Mouse (Mus musculus): Measurements from ENCODE around the gene Pold3. TPM values are rescaled to one million over a fixed set of nuclear protein-coding genes. Genes with fewer than 3 reads are reported as not detected.

The Pold3 gene
- total and polyA plus RNA-seq, 2 experiments from 2014 or later = 14.6 to 21.0 TPM

- Histone ChIP-seq H3K27me3 (ENCODE audit: control insufficient read depth, insufficient read depth, low read length) (no peaks in the 10 kb centered on the region), H3K4me3 (ENCODE audit: low read depth, low read length) (peak within 1 kb of the TSS; percentile 60), H3K9me3 (replicated peaks; ENCODE audit: control insufficient read depth, low read length) (no peaks in the 10 kb centered on the region), H3K4me1 (ENCODE audit: control insufficient read depth, insufficient read depth) (no peaks in the 10 kb centered on the region), H3K27ac (ENCODE audit: low read depth) (peak within 1 kb of the TSS; percentile 90), H3K36me3 (replicated peaks; ENCODE audit: control insufficient read depth, insufficient read depth, low read length) (no peaks in the 10 kb centered on the region), H3K9ac (replicated peaks; ENCODE audit: low read depth, low read length) (peak within 1 kb of the TSS; percentile 55), H3K4me2 (ENCODE audit: low read depth, low read length) (peak within 1 kb of the TSS; percentile 74)
- under 1% methylated on average over 76 of the region's 78 CpGs for WGBS
- peak; percentile 98 for ATAC-seq (ENCODE audit: insufficient read depth, low read depth)
- TF ChIP-seq CTCF (IDR thresholded peaks at IDR 0.05; ENCODE audit: low read depth) (peak; percentile 27; the same call in 1 of the 2 replicates), EP300 (IDR thresholded peaks at IDR 0.05; ENCODE audit: low read depth) (no peak)
- peak; percentile 89 for DNase-seq (ENCODE audit: low spot score)
Observed at GRCm38 (mm10) chr7:100159105-100159841, 37.9 kb upstream of the Pold3 start, which contains the start of gene Lipt2. Lipt2 (plus strand) TSS chr7:100159277.

- WGBS = 71% methylated on average over 4 of the region's 4 CpGs
- ATAC-seq (ENCODE audit: insufficient read depth, low read depth) (no peak), DNase-seq (ENCODE audit: low spot score) (no peak)
- H3K9ac ChIP-seq (replicated peaks; ENCODE audit: low read depth, low read length) = no peak overlapping the region
- H3K4me3 ChIP-seq (ENCODE audit: low read depth, low read length) = no peak overlapping the region
- H3K4me1 ChIP-seq (ENCODE audit: control insufficient read depth, insufficient read depth) = no peaks in the 10 kb centered on the region
- H3K27me3 ChIP-seq (ENCODE audit: control insufficient read depth, insufficient read depth, low read length) = no peaks in the 10 kb centered on the region
- no peaks in the 10 kb centered on the region for H3K36me3 ChIP-seq (replicated peaks; ENCODE audit: control insufficient read depth, insufficient read depth, low read length)
- TF ChIP-seq CTCF (IDR thresholded peaks at IDR 0.05; ENCODE audit: low read depth) = no peak
- TF ChIP-seq EP300 (IDR thresholded peaks at IDR 0.05; ENCODE audit: low read depth) = no peak
- H3K4me2 ChIP-seq (ENCODE audit: low read depth, low read length) = no peak overlapping the region
- H3K9me3 ChIP-seq (replicated peaks; ENCODE audit: control insufficient read depth, low read length) = no peaks in the 10 kb centered on the region
- no peak overlapping the region for H3K27ac ChIP-seq (ENCODE audit: low read depth)
Observed at GRCm38 (mm10) chr7:100157669-100158068, 36.3 kb upstream of the Pold3 start.

GRCm38 (mm10) chr7:100150626-100151025 lies 29.3 kb upstream of the Pold3 start:
- H3K27ac ChIP-seq (ENCODE audit: low read depth) = no peak overlapping the region

GRCm38 (mm10) chr7:100150086-100150485 lies 28.7 kb upstream of the Pold3 start:
- H3K4me3 ChIP-seq (ENCODE audit: low read depth, low read length) = no peak overlapping the region

More at GRCm38 (mm10) chr7:100150626-100151025, 29.3 kb upstream of the Pold3 start:
- Histone ChIP-seq H3K9me3 (replicated peaks; ENCODE audit: control insufficient read depth, low read length) (no peaks in the 10 kb centered on the region), H3K9ac (replicated peaks; ENCODE audit: low read depth, low read length) (no peak overlapping the region), H3K4me2 (ENCODE audit: low read depth, low read length) (no peak overlapping the region), H3K27me3 (ENCODE audit: control insufficient read depth, insufficient read depth, low read length) (no peaks in the 10 kb centered on the region), H3K4me3 (ENCODE audit: low read depth, low read length) (no peak overlapping the region), H3K36me3 (replicated peaks; ENCODE audit: control insufficient read depth, insufficient read depth, low read length) (no peaks in the 10 kb centered on the region), H3K4me1 (ENCODE audit: control insufficient read depth, insufficient read depth) (no peaks in the 10 kb centered on the region)
- TF ChIP-seq CTCF (IDR thresholded peaks at IDR 0.05; ENCODE audit: low read depth) = no peak
- no peak for TF ChIP-seq EP300 (IDR thresholded peaks at IDR 0.05; ENCODE audit: low read depth)
- DNase-seq (ENCODE audit: low spot score) (no peak), ATAC-seq (ENCODE audit: insufficient read depth, low read depth) (no peak)
- 69% methylated on average over 11 of the region's 11 CpGs for WGBS

GRCm38 (mm10) chr7:100148586-100148985 lies 27.2 kb upstream of the Pold3 start:
- no peak overlapping the region for H3K9ac ChIP-seq (replicated peaks; ENCODE audit: low read depth, low read length)
- H3K36me3 ChIP-seq (replicated peaks; ENCODE audit: control insufficient read depth, insufficient read depth, low read length) = no peaks in the 10 kb centered on the region
- WGBS = 89% methylated on average over 4 of the region's 4 CpGs
- no peak overlapping the region for H3K4me3 ChIP-seq (ENCODE audit: low read depth, low read length)
- H3K4me2 ChIP-seq (ENCODE audit: low read depth, low read length) = no peak overlapping the region
- H3K9me3 ChIP-seq (replicated peaks; ENCODE audit: control insufficient read depth, low read length) = no peaks in the 10 kb centered on the region
- H3K27ac ChIP-seq (ENCODE audit: low read depth) = no peak overlapping the region
- H3K4me1 ChIP-seq (ENCODE audit: control insufficient read depth, insufficient read depth) = no peaks in the 10 kb centered on the region
- TF ChIP-seq CTCF (IDR thresholded peaks at IDR 0.05; ENCODE audit: low read depth) (no peak), EP300 (IDR thresholded peaks at IDR 0.05; ENCODE audit: low read depth) (no peak)
- no peaks in the 10 kb centered on the region for H3K27me3 ChIP-seq (ENCODE audit: control insufficient read depth, insufficient read depth, low read length)
- ATAC-seq (ENCODE audit: insufficient read depth, low read depth) = no peak
- DNase-seq (ENCODE audit: low spot score) = no peak

More at GRCm38 (mm10) chr7:100150086-100150485, 28.7 kb upstream of the Pold3 start:
- no peak for ATAC-seq (ENCODE audit: insufficient read depth, low read depth)
- DNase-seq (ENCODE audit: low spot score) = no peak
- no peaks in the 10 kb centered on the region for H3K27me3 ChIP-seq (ENCODE audit: control insufficient read depth, insufficient read depth, low read length)
- no peak overlapping the region for H3K9ac ChIP-seq (replicated peaks; ENCODE audit: low read depth, low read length)
- no peaks in the 10 kb centered on the region for H3K36me3 ChIP-seq (replicated peaks; ENCODE audit: control insufficient read depth, insufficient read depth, low read length)
- TF ChIP-seq CTCF (IDR thresholded peaks at IDR 0.05; ENCODE audit: low read depth) (no peak), EP300 (IDR thresholded peaks at IDR 0.05; ENCODE audit: low read depth) (no peak)
- H3K4me1 ChIP-seq (ENCODE audit: control insufficient read depth, insufficient read depth) = no peaks in the 10 kb centered on the region
- no peak overlapping the region for H3K4me2 ChIP-seq (ENCODE audit: low read depth, low read length)
- no peak overlapping the region for H3K27ac ChIP-seq (ENCODE audit: low read depth)
- WGBS = 54% methylated on average over 10 of the region's 10 CpGs
- no peaks in the 10 kb centered on the region for H3K9me3 ChIP-seq (replicated peaks; ENCODE audit: control insufficient read depth, low read length)
